Mouse (Mus musculus) megakaryocyte-erythroid progenitor cell, adult 5-6 weeks (primary cell): Measurements from ENCODE around the gene Cacna1a. TPM values are rescaled to one million over a fixed set of nuclear protein-coding genes. Genes with fewer than 3 reads are reported as not detected.

ENCODE experiments used
- total RNA-seq, 2 experiments: library from RNA; stranded (forward) in 1 of 2; stranded (reverse) in 1 of 2; fragments of 200-1000, 215-1000 nt in 1 of 2; fragments of >200 nt in 1 of 2; fragmentation: Nextera tagmentation in 1 of 2; gene quantifications; 2 replicates each; pipeline ENCODE4 v1.2.3; 2014 to 2017

Gene Cacna1a
- total RNA-seq, 2 experiments from 2014 or later: 0.19 to 0.42 TPM

Other genes with a start within 250 kb of the Cacna1a start
- gene Cc2d1a, start 240.5 kb upstream of the Cacna1a start, total RNA-seq (2014; fragmentation: Nextera tagmentation): 8.6 and 10.7 TPM in 2 replicates
- 3.2 and 6.9 TPM in 2 replicates for gene Cc2d1a, start 240.5 kb upstream of the Cacna1a start, total RNA-seq (2017)
- gene 4930432K21Rik, start 240.4 kb upstream of the Cacna1a start, total RNA-seq (2014; fragmentation: Nextera tagmentation): 0.49 and 0.50 TPM in 2 replicates
- gene 4930432K21Rik, start 240.4 kb upstream of the Cacna1a start, total RNA-seq (2017): 1.1 and 1.7 TPM in 2 replicates
- gene Nanos3, start 203.2 kb upstream of the Cacna1a start, total RNA-seq (2014; fragmentation: Nextera tagmentation): 2.9 and 5.0 TPM in 2 replicates
- not detected in 2 replicates for gene Nanos3, start 203.2 kb upstream of the Cacna1a start, total RNA-seq (2017)
- 2.8 and 4.8 TPM in 2 replicates for gene Zswim4, start 151.4 kb upstream of the Cacna1a start, total RNA-seq (2014; fragmentation: Nextera tagmentation)
- gene Zswim4, start 151.4 kb upstream of the Cacna1a start, total RNA-seq (2017): 3.3 and 3.7 TPM in 2 replicates
- 122 and 195 TPM in 2 replicates for gene D8Ertd738e, start 138.7 kb upstream of the Cacna1a start, total RNA-seq (2014; fragmentation: Nextera tagmentation)
- gene D8Ertd738e, start 138.7 kb upstream of the Cacna1a start, total RNA-seq (2017): 63.7 and 94.8 TPM in 2 replicates
- 36.7 and 51.9 TPM in 2 replicates for gene Mri1, start 131.1 kb upstream of the Cacna1a start, total RNA-seq (2014; fragmentation: Nextera tagmentation)
- 19.1 and 19.3 TPM in 2 replicates for gene Mri1, start 131.1 kb upstream of the Cacna1a start, total RNA-seq (2017)
- gene Ccdc130, start 118.1 kb upstream of the Cacna1a start, total RNA-seq (2014; fragmentation: Nextera tagmentation): 18.0 and 20.9 TPM in 2 replicates
- gene Ccdc130, start 118.1 kb upstream of the Cacna1a start, total RNA-seq (2017): 9.5 and 12.7 TPM in 2 replicates